Mouse (Mus musculus): ENCODE data around the gene Lats1.

Gene Lats1

DNA sequence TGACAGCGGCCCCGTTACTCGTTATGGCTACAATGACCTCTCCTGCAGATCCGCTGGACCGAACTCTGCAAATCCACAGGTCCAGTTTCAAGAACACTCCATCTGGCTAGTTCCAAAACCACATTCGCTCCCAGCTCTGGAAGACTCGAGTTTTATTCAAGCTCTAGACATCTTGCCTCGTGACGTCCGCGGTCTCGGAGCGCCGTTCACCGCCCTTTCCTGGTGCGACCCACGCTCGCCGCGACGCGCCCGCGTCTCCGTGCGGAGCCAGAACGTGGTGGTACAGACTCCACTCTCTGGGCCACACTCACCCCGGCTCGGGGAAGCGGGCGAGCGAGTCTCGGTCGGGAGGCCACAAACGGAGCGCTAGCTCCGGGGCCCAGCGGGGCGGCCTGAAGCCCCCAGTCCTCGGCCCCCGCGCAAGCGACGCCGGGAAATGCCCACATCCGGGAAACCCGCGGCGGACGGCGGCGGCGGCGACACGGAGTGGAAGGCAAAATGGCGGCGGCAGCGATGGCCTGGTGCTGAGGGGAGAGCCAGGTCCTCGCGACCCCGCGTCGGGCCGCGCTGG is at the start of gene Lats1, which contains the start of gene Pcmt1:
Gene Lats1, plus strand, starts transcription at position 484 of the 571 bp plus-strand sequence.
Gene Pcmt1, minus strand, starts transcription at position 406 of the 571 bp plus-strand sequence.
- DNase-seq (ENCODE audit: low spot score): peak; percentile 73

GRCm38 (mm10) chr10:7640366-7640765 is 40.6 kb upstream of the Lats1 start:
- DNase-seq (ENCODE audit: low spot score): no peak

- DNase-seq (ENCODE audit: low spot score): no peak
Measured at GRCm38 (mm10) chr10:7645911-7646310, 35.1 kb upstream of the Lats1 start.

DNA sequence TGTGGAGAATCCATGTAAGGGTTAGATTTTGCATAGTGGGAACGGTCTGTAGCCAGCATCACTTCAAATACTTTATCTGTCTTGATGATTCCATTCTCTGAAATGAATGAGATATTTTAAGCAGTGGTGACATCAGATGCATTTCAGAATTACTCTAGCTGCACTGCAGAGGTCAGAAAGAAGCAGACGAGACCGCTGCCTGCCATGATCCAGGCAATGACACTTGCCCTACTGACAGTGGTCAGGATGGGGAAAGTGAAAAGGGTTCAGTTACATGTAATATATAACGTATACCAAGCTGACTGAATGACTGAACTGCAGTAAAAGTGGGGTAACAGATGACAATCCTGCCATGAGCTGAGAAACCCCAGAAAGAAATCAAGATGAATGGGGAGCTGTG is 32.0 kb upstream of the Lats1 start:
- DNase-seq (ENCODE audit: low spot score): no peak

DNA sequence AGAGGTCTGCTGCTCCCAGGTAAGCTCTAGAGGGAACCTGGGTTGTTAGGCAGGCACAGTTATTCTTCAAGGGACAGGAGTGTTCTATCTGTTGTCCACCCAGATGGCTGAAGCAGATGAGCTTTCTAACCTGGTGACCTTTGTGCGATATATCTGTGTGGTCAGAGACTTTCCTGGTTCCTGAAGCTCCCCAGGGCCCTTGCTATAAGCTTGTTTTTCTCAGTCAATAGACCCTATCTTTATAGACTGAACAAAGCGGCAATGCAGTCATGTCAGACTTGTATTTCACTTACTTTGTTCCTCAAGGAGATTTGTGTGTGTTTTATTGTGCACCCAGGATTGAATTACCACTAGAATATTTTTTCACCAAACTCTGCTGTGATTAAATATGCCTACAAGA is 30.0 kb upstream of the Lats1 start:
- DNase-seq (ENCODE audit: low spot score): no peak

DNA sequence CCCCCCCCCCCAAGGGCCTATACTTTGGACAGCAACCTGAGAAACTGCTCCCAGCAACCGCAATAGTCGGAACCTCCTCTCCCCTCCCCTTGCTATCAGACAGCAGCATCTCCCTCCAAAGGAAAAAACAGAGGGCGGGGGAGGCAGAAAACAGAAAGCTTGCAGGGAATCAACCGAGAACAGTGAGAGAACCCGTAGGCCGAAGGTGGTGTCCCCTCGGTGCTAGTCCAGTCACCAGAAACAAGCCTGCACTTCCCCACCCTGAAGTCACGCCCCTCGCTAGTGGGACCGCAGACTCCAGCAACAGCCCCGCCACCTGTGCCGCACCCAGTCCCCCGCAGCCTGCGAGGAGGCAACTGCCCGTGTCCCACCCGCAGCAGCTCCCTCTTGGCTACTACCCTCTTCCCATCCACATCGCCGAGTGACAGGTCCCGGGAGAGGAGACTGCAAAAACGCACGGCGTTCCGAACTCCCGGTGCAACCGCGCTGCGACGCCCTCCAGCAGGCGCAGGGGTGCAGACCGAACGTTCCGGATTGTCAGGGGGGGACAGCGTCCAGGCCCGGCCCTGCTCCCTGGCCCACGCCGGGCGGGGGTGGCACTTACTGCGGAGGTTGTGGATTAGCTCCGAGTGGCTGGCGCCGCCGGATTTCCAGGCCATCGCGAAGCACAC is 18.4 kb upstream of the Lats1 start:
- DNase-seq (ENCODE audit: low spot score): peak; percentile 70

DNA sequence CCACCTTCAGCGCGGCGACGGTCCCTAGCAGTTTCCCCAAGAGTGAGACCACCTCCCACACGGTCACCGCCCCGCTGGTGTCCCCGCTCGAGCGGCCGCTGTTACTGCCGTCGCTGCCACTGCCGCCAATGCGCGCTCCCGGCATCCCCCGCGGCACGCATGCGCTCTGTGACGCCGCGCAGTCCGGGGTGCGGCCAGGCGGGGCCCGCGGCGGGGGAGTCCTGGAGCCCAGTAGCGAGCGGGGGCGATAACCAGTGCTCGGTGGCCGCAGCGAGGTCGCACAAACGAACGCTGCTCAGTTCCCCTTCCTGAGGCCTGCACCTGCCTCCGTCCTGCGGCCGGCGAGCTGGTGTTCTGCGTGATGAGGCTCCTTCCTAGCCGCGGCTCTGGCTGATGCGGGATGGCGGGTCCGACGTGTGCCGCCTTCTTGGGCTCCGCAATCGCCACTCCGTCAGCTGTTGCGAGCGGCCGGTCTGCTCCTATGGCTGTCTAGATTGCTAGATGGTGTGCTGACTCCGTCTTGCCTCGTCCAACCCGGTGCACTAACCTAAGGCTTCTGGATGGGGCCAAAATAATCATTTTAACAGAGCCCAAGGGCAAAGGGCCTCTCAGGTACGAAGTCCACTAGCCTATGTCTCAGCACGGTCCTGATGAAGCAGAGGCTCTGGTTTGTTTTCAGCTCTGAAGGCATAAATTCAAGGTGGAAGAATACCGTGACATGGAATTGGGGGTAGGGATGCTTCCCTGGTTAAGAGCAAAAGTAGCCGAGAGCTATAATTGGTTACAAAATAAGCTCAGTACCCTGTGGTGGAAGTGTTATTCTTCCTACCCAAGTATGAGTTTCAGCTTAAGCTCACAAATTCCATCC is 17.6 kb upstream of the Lats1 start:
- DNase-seq (ENCODE audit: low spot score): peak; percentile 90

DNA sequence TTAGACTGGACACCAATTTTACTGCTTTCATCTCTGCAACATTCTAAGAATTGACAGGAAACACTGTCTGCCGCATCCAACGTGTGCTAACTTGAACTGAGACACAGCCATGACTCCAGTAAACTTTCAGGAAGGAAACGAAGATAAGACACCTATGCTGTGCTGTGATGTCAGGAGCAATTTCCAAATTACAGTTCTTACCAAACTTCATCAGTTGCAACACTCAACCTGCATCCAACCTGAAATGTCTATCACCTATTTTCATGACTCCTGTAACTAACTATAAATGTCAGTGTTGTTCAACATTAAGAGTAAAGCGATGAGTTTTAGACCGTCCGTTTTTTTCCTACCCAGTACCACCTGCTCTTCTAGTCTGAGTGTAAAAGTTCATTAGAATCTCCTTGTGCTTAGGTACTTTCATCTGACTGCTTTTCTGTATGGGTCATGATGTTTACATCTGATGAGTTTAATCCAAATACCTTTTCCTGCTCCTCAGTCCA is 16.9 kb upstream of the Lats1 start:
- no peak for DNase-seq (ENCODE audit: low spot score)

DNA sequence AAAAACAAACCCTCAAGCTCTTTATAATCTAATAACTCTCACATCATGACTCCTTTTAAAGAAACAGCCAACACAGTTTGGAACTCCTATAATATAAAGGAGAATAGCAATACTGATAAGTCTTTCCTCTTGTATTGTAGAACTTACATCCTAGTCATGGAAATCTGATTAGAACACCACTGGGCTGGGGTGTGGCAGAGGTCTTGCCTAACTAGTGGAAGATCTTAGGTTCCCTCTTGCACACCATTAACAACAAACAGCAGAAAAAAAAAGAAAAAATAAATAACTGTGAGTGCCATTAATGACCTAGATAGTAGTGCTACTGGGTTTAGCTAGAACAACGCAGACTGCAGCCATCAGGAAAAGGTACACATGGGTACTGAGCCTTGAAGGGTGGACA is 16.1 kb upstream of the Lats1 start:
- no peak for DNase-seq (ENCODE audit: low spot score)

DNA sequence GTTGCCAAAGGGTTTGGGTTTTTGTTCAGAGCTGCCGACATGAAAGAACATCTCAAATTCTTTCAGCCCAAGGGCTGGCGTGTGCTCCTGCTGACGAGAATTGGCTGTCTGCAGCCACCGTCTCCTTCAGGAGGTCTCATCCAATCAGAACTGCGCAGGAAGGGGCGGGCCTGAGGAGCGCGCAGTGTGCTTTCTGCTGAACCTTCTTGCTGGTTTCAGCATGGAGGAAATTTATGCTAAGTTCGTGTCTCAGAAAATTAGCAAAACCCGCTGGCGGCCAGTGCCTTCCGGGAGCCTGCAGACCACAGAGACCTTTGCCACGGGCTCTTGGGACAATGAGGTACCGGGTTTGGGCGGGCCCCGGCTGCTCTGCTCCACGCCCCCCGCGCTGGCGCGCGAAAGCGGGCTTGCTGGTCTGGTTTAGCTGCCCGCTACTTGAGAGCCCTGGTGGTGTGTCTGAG is 13.6 kb upstream of the Lats1 start, which contains the start of gene Nup43:
Gene Nup43, plus strand, starts transcription at position 162 of the 461 bp plus-strand sequence.
- DNase-seq (ENCODE audit: low spot score): peak; percentile 84

GRCm38 (mm10) chr10:7673673-7674072 is 7.3 kb upstream of the Lats1 start:
- DNase-seq (ENCODE audit: low spot score): no peak

DNA sequence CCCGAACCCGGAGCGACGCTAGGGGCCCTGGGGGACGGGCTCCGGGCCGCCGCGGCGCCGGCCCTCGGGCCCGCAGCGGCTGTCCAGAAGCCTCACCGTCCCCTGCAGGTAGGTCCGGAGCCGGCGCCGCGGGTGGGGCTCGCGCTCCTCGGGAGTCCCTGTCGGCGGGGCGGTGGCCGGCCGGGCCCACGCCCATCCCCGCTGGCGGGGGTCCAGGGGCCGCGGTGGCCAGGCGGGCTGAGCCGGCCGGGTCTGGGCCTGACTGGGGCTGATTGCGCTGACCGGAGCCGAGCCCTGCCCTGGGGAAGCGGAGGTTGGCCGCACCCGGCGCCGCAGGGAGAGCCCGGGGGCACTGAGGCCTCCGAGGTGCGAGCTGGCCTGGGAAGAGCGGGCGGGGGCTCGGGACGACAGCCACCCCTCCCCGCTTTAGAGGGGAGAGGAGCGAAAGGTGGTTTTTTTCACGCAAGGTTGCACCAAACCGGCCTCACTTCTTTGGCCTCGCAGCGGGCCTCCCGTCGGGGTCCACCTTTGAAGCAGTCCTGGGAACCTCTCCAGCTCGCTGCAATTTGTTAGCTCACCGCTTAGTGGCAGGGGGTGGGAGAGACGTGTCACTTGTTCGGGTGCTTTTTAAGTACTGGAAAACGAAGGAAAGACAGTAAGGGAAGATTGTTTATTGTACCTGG is 470 bp downstream of the Lats1 start:
- DNase-seq (ENCODE audit: low spot score): peak; percentile 62

DNA sequence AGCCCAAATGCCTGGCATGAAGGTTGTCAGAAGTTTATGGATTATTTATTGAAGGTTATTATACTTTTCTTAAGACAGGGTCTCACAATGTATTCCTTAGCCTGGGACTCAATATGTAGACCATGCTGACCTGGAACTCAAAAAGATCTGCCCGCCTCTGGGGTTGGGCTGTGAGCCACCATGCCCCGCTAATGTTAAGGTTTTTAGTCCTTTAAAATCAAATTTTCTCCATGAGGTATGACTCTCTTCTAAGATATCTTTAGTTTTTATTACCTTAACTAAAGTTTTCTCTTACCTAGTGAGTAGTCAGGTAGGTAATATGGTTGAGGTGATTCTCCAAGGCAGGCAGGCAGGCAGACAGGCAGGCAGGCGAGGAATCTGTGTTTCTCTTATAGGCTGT is 1.2 kb downstream of the Lats1 start:
- no peak for DNase-seq (ENCODE audit: low spot score)

- DNase-seq (ENCODE audit: low spot score): no peak
Measured at GRCm38 (mm10) chr10:7686902-7687301, 5.9 kb downstream of the Lats1 start.

GRCm38 (mm10) chr10:7695286-7695685 is 14.3 kb downstream of the Lats1 start:
- no peak for DNase-seq (ENCODE audit: low spot score)

GRCm38 (mm10) chr10:7700120-7700519 is 19.1 kb downstream of the Lats1 start:
- no peak for DNase-seq (ENCODE audit: low spot score)

GRCm38 (mm10) chr10:7702586-7702985 is 21.6 kb downstream of the Lats1 start:
- DNase-seq (ENCODE audit: low spot score): no peak

DNA sequence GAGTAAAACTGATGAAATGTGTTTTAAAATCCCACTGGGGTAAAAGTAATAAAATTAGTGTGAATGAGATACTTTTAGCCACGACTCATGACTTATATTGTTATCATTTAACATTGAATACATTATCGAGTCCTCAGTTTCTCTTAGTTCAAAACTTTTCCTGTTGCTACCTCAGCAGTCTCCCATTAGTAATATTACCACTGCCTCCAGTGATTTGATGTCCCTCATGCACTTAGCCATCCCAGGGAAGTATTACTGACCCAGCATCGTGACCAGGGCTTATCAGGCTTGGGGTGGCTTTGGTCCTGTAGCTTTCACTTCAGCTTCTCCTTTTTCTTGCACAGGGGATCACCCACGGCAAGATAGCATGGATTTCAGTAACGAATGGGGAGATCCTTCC is 29.1 kb downstream of the Lats1 start:
- no peak for DNase-seq (ENCODE audit: low spot score)

- no peak for DNase-seq (ENCODE audit: low spot score)
Measured at GRCm38 (mm10) chr10:7712506-7712905, 31.5 kb downstream of the Lats1 start.

- DNase-seq (ENCODE audit: low spot score): no peak
Measured at GRCm38 (mm10) chr10:7715056-7715455, 34.0 kb downstream of the Lats1 start.

GRCm38 (mm10) chr10:7725751-7726500 is 44.9 kb downstream of the Lats1 start, which contains the start of gene Katna1:
Gene Katna1 (plus strand): TSS chr10:7726000.
- DNase-seq (ENCODE audit: low spot score): peak; percentile 97

Measured in spleen, adult 12 weeks (tissue).